Mouse (Mus musculus) stomach, adult 2 months (tissue): ENCODE data around the gene Lsg1. TPM values are rescaled to one million over a fixed set of nuclear protein-coding genes. Genes with fewer than 3 reads are reported as not detected.

Source experiments
- polyA plus RNA-seq: library from polyadenylated mRNA; depleted of rRNA; stranded (reverse); fragments of >200 nt; gene quantifications from 2 replicates; pipeline ENCODE4 v1.2.3, GENCODE M21; 2012; rRNA removed

Lsg1 gene
- 2.7 and 3.4 TPM in 2 replicates for polyA plus RNA-seq

GRCm38 (mm10) chr16:30587494-30588327 is at the start of gene Lsg1:
Gene Lsg1, minus strand, starts transcription at chr16:30587592.

GRCm38 (mm10) chr16:30599491-30600268 is 12.3 kb upstream of the Lsg1 start, which contains the start of gene Fam43a:
Gene Fam43a, plus strand, starts transcription at chr16:30599723.

GRCm38 (mm10) chr16:30550748-30551192 is 36.6 kb downstream of the Lsg1 start, which contains the start of gene Tmem44:
Gene Tmem44, minus strand, starts transcription at chr16:30550842.

Other genes starting within 250 kb of the Lsg1 start
- gene Atp13a3, start 181.6 kb downstream of the Lsg1 start, polyA plus RNA-seq: 18.3 and 18.7 TPM in 2 replicates
- 3.3 and 3.6 TPM in 2 replicates for gene Tmem44, start 36.8 kb downstream of the Lsg1 start, polyA plus RNA-seq
- gene Fam43a, start 12.1 kb upstream of the Lsg1 start, polyA plus RNA-seq: 21.2 and 27.8 TPM in 2 replicates